ENCODE assay signal across 7 mouse cellular contexts in genomic region chr8:3676131-3676992, GRCm38 (mm10). TPM values are rescaled to one million over a fixed set of nuclear protein-coding genes. Genes with fewer than 3 reads are reported as not detected.
DNase-seq lines count a peak whose midpoint lies in the region; ATAC-seq lines count a peak whose summit lies in the region.

Gene Trappc5, plus strand, starts transcription at chr8:3676299.

- H3K9me3 ChIP-seq in intestine, embryonic 16.5 days (ENCODE audit: control insufficient read depth, low read length): no peaks in the 10 kb centered on the region
- no peaks in the 10 kb centered on the region for H3K9me3 ChIP-seq in midbrain, embryonic 11.5 days (ENCODE audit: control insufficient read depth, low read length)

- 1% methylated on average over 60 of the region's 61 CpGs for WGBS in intestine, embryonic 16.5 days
- WGBS in midbrain, embryonic 11.5 days: 2% methylated on average over 61 of the region's 61 CpGs

- peaks cover 11% of the 10 kb centered on the region for H3K4me1 ChIP-seq in intestine, embryonic 16.5 days (ENCODE audit: control insufficient read depth, insufficient read depth, low read length)
- H3K4me1 ChIP-seq in midbrain, embryonic 11.5 days (ENCODE audit: control insufficient read depth, insufficient read depth, low read length): peaks cover 9% of the 10 kb centered on the region; the same call in 1 of the 2 replicates

- peak within 1 kb of the TSS; percentile 70 for H3K4me3 ChIP-seq in intestine, embryonic 16.5 days (ENCODE audit: low read length)
- H3K4me3 ChIP-seq in midbrain, embryonic 11.5 days (ENCODE audit: low read depth, low read length): peak within 1 kb of the TSS; percentile 85

- peak within 1 kb of the TSS; percentile 80 for H3K4me2 ChIP-seq in intestine, embryonic 16.5 days (ENCODE audit: low read depth, low read length)
- H3K4me2 ChIP-seq in midbrain, embryonic 11.5 days: peak within 1 kb of the TSS; percentile 80

- H3K9ac ChIP-seq in intestine, embryonic 16.5 days (ENCODE audit: low read depth, low read length): peak within 1 kb of the TSS; percentile 86
- H3K9ac ChIP-seq in midbrain, embryonic 11.5 days (ENCODE audit: low read length): peak within 1 kb of the TSS; percentile 93

- H3K27ac ChIP-seq in intestine, embryonic 16.5 days (ENCODE audit: low read length): peak within 1 kb of the TSS; percentile 97
- peak within 1 kb of the TSS; percentile 78 for H3K27ac ChIP-seq in midbrain, embryonic 11.5 days (ENCODE audit: low read depth, low read length)

- peak; percentile 91 for DNase-seq in adrenal gland, adult 8-10 months
- peak; percentile 94 for DNase-seq in embryo, embryonic 9.5 days (ENCODE audit: extremely low spot score)
- DNase-seq in gastrocnemius, postnatal 4 days (ENCODE audit: low spot score in 2 of 2): peak; percentile 89 to 92
- DNase-seq in left cerebral cortex, postnatal 36 days (ENCODE audit: low spot score in 2 of 2): peak; percentile 96 to 97
- DNase-seq in midbrain, embryonic 11.5 days (ENCODE audit: low spot score, missing footprints): peak; percentile 99
- peak; percentile 91 for DNase-seq in skeletal muscle tissue, adult 2 months (ENCODE audit: low read depth, low spot score)

- no peaks in the 10 kb centered on the region for H3K27me3 ChIP-seq in intestine, embryonic 16.5 days (replicated peaks; ENCODE audit: control insufficient read depth, insufficient read depth, low read length)
- H3K27me3 ChIP-seq in midbrain, embryonic 11.5 days (ENCODE audit: control insufficient read depth, insufficient read depth, low read length): no peaks in the 10 kb centered on the region

- intact Hi-C loops in left cerebral cortex, postnatal 36 days (cut with DNase I): loop anchor here (2.0 kb wide), 1 partner anchor 56 kb away; the partner anchor contains the start of genes Pet100 and Xab2

- ATAC-seq in intestine, embryonic 16.5 days: peak; percentile 90
- ATAC-seq in midbrain, embryonic 11.5 days (ENCODE audit: low FRiP score): peak; percentile 86

- H3K36me3 ChIP-seq in intestine, embryonic 16.5 days (ENCODE audit: control insufficient read depth, insufficient read depth, low read length): peaks cover 16% of the 10 kb centered on the region
- H3K36me3 ChIP-seq in midbrain, embryonic 11.5 days (ENCODE audit: control insufficient read depth, insufficient read depth, low read length): peaks cover 10% of the 10 kb centered on the region; the same call in 1 of the 2 replicates

RNA-seq across cellular contexts. Expression of gene Trappc5, which starts in this region (rescaled TPM):
- 10 to 100 TPM; 21.0 to 23.6 (median 22.5) TPM for total RNA-seq in adrenal gland, adult 8-10 months (2022)
- 10 to 100 TPM; 25.9 to 27.8 TPM for total RNA-seq in gastrocnemius, postnatal 4 days (2021)
- 35.0 and 38.8 TPM in 2 replicates for polyA plus RNA-seq in intestine, embryonic 16.5 days (2015; fragmentation: Nextera tagmentation; extraction: Ambion mirVana)
- total RNA-seq in left cerebral cortex, postnatal 36 days (2021): 10 to 100 TPM; 25.5 to 26.8 TPM
- 41.0 and 43.3 TPM in 2 replicates for polyA plus RNA-seq in midbrain, embryonic 11.5 days (2014; fragmentation: Nextera tagmentation; extraction: Ambion mirVana)

Comparison
In these comparisons a context has a peak if more than half of its experiments do, and no peak if none do; other contexts are left out.
1. Peak in every context shown above with its lines: DNase-seq, ATAC-seq, H3K4me3 ChIP-seq and H3K27ac ChIP-seq.